Mouse (Mus musculus) adrenal gland, postnatal 25 days (tissue): ENCODE results near the gene Pmfbp1. TPM values are rescaled to one million over a fixed set of nuclear protein-coding genes. Genes with fewer than 3 reads are reported as not detected.

Experiments
- DNase-seq: peaks from one replicate; pipeline ENCODE4 v3.0.0; 2021; ENCODE audit warnings: mixed read lengths
- total RNA-seq: library from RNA; stranded (reverse); gene quantifications from 2 replicates; pipeline ENCODE4 v1.2.3, GENCODE M21; 2021

The Pmfbp1 gene
- total RNA-seq, 1 experiment from 2014 or later, result not detected

GRCm38 (mm10) chr8:109499009-109499717 lies 5.3 kb downstream of the Pmfbp1 start:
- no peak for DNase-seq

GRCm38 (mm10) chr8:109503566-109503965 lies 9.7 kb downstream of the Pmfbp1 start:
- no peak for DNase-seq

GRCm38 (mm10) chr8:109505560-109505959 lies 11.7 kb downstream of the Pmfbp1 start:
- no peak for DNase-seq

- DNase-seq, result no peak
These were observed 30.2 kb downstream of the Pmfbp1 start for GRCm38 (mm10) chr8:109524008-109524407.

GRCm38 (mm10) chr8:109535140-109535990 lies 41.5 kb downstream of the Pmfbp1 start:
- DNase-seq, result peak; percentile 49

- DNase-seq, result peak; percentile 74
These were observed 42.9 kb downstream of the Pmfbp1 start for GRCm38 (mm10) chr8:109536703-109537102.

GRCm38 (mm10) chr8:109542165-109542564 lies 48.3 kb downstream of the Pmfbp1 start:
- DNase-seq, result no peak

GRCm38 (mm10) chr8:109542748-109543519 lies 49.1 kb downstream of the Pmfbp1 start:
- no peak for DNase-seq

GRCm38 (mm10) chr8:109544049-109544448 lies 50.2 kb downstream of the Pmfbp1 start:
- no peak for DNase-seq

- DNase-seq, result no peak
These were observed 57.8 kb downstream of the Pmfbp1 start for GRCm38 (mm10) chr8:109551663-109552062.

- no peak for DNase-seq
These were observed 70.1 kb downstream of the Pmfbp1 start for GRCm38 (mm10) chr8:109563881-109564280.

GRCm38 (mm10) chr8:109564766-109565165 lies 70.9 kb downstream of the Pmfbp1 start:
- DNase-seq, result no peak

- DNase-seq, result peak; percentile 96
These were observed 71.9 kb downstream of the Pmfbp1 start, which contains the start of the genes Dhx38 and Txnl4b for GRCm38 (mm10) chr8:109565498-109566333. TSS of gene Dhx38 (minus strand) at chr8:109565861. TSS of gene Txnl4b (plus strand) at chr8:109565892.

GRCm38 (mm10) chr8:109571139-109571538 lies 77.3 kb downstream of the Pmfbp1 start:
- DNase-seq, result no peak

GRCm38 (mm10) chr8:109576311-109576710 lies 82.5 kb downstream of the Pmfbp1 start:
- DNase-seq, result no peak

- DNase-seq, result no peak
These were observed 85.1 kb downstream of the Pmfbp1 start, which contains the start of gene Hp for GRCm38 (mm10) chr8:109578900-109579301. TSS of gene Hp (minus strand) at chr8:109579172.

GRCm38 (mm10) chr8:109584293-109584692 lies 90.5 kb downstream of the Pmfbp1 start:
- DNase-seq, result no peak

- DNase-seq, result no peak
These were observed 91.0 kb downstream of the Pmfbp1 start for GRCm38 (mm10) chr8:109584830-109585229.

- DNase-seq, result no peak
These were observed 91.8 kb downstream of the Pmfbp1 start for GRCm38 (mm10) chr8:109585652-109586051.

GRCm38 (mm10) chr8:109586972-109587504 lies 93.2 kb downstream of the Pmfbp1 start:
- DNase-seq, result no peak

- DNase-seq, result no peak
These were observed 97.1 kb downstream of the Pmfbp1 start for GRCm38 (mm10) chr8:109590901-109591300.
